Mouse (Mus musculus) heart, embryonic 13.5 days (tissue): ENCODE measurements around the gene Olfr1121. TPM values are rescaled to one million over a fixed set of nuclear protein-coding genes. Genes with fewer than 3 reads are reported as not detected.
"Not testable (repeated sequence)": the region's sequence is repeated elsewhere in the genome, so short reads cannot be mapped to it uniquely, and the experiment has no call there.

Experiments
- ATAC-seq: fragments of 200-750 bp; cut with Nextera tagmentation; 2 replicates; pipeline ENCODE4 v1.8.0; 2017; ENCODE audit warnings: moderate TSS enrichment; ENCODE audit not compliant: insufficient number of reproducible peaks, low FRiP score, low TSS enrichment; ENCODE audit errors: extremely low read depth
- H3K27ac ChIP-seq: fragments of 300-500 bp; sonication (generic); replicated peaks from 2 replicates; pipeline ENCODE4 v1.5.1; 2015; ENCODE audit warnings: moderate library complexity, mild to moderate bottlenecking, inconsistent platforms
- H3K27me3 ChIP-seq: fragments of 300-500 bp; sonication (generic); replicated peaks from 2 replicates; pipeline ENCODE4 v1.6.1; 2015; ENCODE audit warnings: mild to moderate bottlenecking, inconsistent platforms
- H3K36me3 ChIP-seq: fragments of 300-500 bp; sonication (generic); 2 replicates; pipeline ENCODE4 v1.6.1; 2015; ENCODE audit warnings: mild to moderate bottlenecking, inconsistent platforms
- H3K4me1 ChIP-seq: fragments of 300-500 bp; sonication (generic); 2 replicates; pipeline ENCODE4 v1.6.1; 2015; ENCODE audit warnings: inconsistent platforms
- H3K4me2 ChIP-seq: fragments of 300-500 bp; sonication (generic); 2 replicates; pipeline ENCODE4 v1.6.1; 2015; ENCODE audit warnings: inconsistent platforms, mild to moderate bottlenecking, moderate library complexity
- H3K4me3 ChIP-seq: fragments of 300-500 bp; sonication (generic); 2 replicates; pipeline ENCODE4 v1.5.1; 2015; ENCODE audit warnings: moderate library complexity, mild to moderate bottlenecking, inconsistent platforms
- H3K9ac ChIP-seq: fragments of 300-500 bp; sonication (generic); 2 replicates; pipeline ENCODE4 v1.6.1; 2015; ENCODE audit warnings: inconsistent platforms, mild to moderate bottlenecking, moderate library complexity
- H3K9me3 ChIP-seq: fragments of 300-500 bp; sonication (generic); 2 replicates; pipeline ENCODE4 v1.6.1; 2016; ENCODE audit warnings: inconsistent platforms
- WGBS: fragments of 180-500 bp; shearing (Covaris S2); methylation state at CpG from one replicate; pipeline ENCODE4 v1.1.7; 2015; ENCODE audit warnings: mixed read lengths; 5-methylcytosine and 5-hydroxymethylcytosine counted together
- polyA plus RNA-seq: library from polyadenylated mRNA; unstranded; fragments of >200 nt; fragmentation: Nextera tagmentation; extraction: Ambion mirVana; gene quantifications from 2 replicates; pipeline ENCODE4 v1.2.1, GENCODE M21; 2015

The Olfr1121 gene
- polyA plus RNA-seq: not detected in 2 replicates

DNA sequence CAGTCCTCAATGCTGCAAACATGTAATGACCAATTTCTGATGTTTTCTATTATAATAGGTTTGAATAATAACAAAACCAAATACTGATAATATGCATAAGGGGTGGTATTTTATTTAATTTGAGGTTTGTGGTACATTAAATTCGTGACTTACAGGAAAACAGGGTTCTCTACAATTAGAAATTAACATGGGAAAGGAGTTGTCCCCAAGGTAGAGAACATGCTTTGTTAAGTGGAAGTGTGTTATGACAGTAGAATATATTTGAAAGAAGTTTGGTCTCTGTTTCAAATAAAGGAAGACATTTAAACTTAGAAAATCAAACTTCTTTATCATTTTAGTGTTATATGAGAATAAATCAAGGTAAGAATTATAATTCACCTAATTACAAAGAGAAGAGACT is at the start of gene Olfr1121:
TSS of gene Olfr1121 (plus strand) at position 301 of the 400 bp plus-strand sequence.
- no peaks in the 10 kb centered on the region for H3K36me3 ChIP-seq
- no peak within 1 kb of the TSS for H3K4me3 ChIP-seq
- 38% methylated on average over 1 of the region's 1 CpGs for WGBS
- H3K4me1 ChIP-seq: no peaks in the 10 kb centered on the region
- H3K4me2 ChIP-seq: no peak within 1 kb of the TSS
- H3K27ac ChIP-seq: no peak within 1 kb of the TSS
- ATAC-seq: no peak
- H3K9me3 ChIP-seq: no peaks in the 10 kb centered on the region
- H3K27me3 ChIP-seq: no peaks in the 10 kb centered on the region
- no peak within 1 kb of the TSS for H3K9ac ChIP-seq

DNA sequence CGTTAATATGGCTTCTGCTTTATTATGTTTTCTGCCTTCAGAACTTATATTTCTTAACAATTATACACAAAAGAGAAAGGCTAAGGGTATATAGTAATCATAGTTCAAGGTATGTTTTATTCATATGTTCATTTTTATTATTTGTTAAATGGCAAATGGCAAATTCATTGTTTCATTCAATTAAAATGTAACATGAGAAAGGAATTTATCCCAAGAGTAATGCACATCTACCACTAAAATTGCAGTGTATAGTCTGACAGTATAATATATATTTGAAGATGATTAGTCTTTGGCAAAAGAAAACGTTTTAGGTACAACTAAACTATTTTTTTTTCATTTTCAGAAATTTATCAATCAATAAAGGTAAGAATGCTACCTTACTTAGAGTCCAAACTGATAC is 15.2 kb upstream of the Olfr1121 start, which contains the start of gene Olfr1120:
TSS of gene Olfr1120 (plus strand) at position 301 of the 400 bp plus-strand sequence.
- no peak for ATAC-seq
- Histone ChIP-seq H3K9me3 (no peaks in the 10 kb centered on the region), H3K9ac (no peak within 1 kb of the TSS), H3K27ac (no peak within 1 kb of the TSS), H3K4me2 (no peak within 1 kb of the TSS), H3K4me1 (no peaks in the 10 kb centered on the region), H3K4me3 (no peak within 1 kb of the TSS), H3K36me3 (no peaks in the 10 kb centered on the region), H3K27me3 (no peaks in the 10 kb centered on the region)
- WGBS: 51% methylated on average over 2 of the region's 2 CpGs

DNA sequence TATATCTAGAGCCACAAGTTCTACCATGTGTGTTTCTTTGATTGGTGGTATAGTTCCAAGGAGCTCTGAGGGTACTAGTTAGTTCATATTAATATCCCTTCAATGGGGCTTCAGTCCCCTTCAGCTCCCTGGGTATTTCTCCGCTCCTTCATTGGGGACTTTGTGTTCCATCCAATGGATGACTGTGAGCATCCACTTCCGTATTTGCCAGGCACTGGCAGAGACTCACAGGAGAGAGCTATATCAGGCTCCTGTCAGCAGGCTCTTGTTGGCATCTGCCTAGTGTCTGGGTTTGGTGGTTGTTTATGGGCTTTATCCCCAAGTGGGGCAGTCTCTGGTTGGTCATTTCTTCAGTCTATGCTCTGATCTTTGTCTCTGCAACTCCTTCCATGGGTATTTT is 9.6 kb upstream of the Olfr1121 start:
- ATAC-seq, H3K27ac ChIP-seq, H3K4me1 ChIP-seq, H3K9me3 ChIP-seq, H3K9ac ChIP-seq, H3K4me3 ChIP-seq, H3K36me3 ChIP-seq, H3K4me2 ChIP-seq, H3K27me3 ChIP-seq: not testable (repeated sequence)
- WGBS: 79% methylated on average over 2 of the region's 2 CpGs

DNA sequence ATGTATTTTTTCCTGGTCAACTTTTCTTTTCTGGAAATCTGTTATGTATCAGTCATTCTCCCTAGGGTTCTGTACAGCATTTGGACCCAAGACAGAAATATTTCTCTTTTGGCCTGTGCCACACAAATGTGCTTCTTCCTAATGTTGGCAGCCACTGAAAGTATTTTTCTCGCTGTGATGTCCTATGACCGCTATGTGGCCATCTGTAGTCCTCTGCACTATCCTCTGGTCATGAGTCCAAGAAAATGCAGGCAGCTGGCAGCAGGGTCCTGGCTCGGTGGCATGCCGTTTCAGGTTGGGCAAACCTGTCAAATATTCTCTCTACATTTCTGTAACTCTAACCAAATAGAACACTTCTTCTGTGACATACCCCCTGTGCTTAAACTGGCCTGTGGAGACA is 2.0 kb downstream of the Olfr1121 start:
- Histone ChIP-seq H3K27me3 (no peaks in the 10 kb centered on the region), H3K36me3 (no peaks in the 10 kb centered on the region), H3K4me2 (no peak overlapping the region), H3K4me1 (no peaks in the 10 kb centered on the region), H3K27ac (no peak overlapping the region), H3K9ac (no peak overlapping the region), H3K9me3 (no peaks in the 10 kb centered on the region), H3K4me3 (no peak overlapping the region)
- WGBS: 87% methylated on average over 4 of the region's 4 CpGs
- ATAC-seq: no peak

DNA sequence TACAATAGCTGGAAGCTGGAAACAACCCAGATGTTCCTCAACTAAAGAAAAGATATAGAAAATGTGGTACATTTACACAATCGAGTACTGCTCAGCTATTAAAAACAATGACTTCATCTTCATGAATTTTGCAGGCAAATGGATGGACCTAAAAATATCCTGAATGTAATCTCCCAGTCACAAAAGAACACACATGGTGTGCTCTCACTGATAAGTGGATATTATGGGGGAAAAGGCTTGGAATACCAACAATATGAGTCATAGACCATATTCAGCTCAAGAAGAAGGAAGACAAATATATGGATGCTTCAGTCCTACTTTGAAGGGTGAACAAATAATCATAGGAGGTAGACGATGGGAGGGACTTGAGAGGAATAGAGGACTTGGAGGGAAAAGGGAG is 14.2 kb downstream of the Olfr1121 start:
- Histone ChIP-seq H3K4me2 (no peak overlapping the region), H3K9me3 (no peaks in the 10 kb centered on the region), H3K27me3 (no peaks in the 10 kb centered on the region), H3K27ac (0 out of 2 replicates have a peak overlapping the region, but pooled peaks have one; percentile 5), H3K4me3 (no peak overlapping the region), H3K9ac (no peak overlapping the region), H3K36me3 (no peaks in the 10 kb centered on the region), H3K4me1 (no peaks in the 10 kb centered on the region)
- no peak for ATAC-seq
- 35% methylated on average over 2 of the region's 2 CpGs for WGBS

DNA sequence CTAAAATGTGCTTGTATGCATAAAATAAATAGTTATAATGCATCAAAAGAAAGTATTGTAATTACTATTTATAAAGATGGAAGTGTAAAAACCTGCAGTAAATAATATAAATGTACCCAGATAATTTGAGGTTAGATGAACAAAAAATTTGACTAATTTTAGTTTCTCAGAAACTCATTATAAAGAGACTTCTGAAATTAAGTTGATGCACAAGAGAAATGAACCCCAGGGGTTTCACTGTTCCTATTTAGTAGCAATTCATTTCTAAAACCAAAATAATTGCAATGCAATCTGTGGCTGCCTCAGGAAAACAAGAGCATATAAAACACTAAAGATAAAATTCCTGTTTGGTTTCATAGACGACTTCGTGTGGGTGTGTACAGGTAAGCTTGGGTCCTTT is 15.9 kb downstream of the Olfr1121 start, which contains the start of gene Olfr1122:
TSS of gene Olfr1122 (plus strand) at position 301 of the 400 bp plus-strand sequence.
- Histone ChIP-seq H3K27ac (no peak within 1 kb of the TSS), H3K27me3 (no peaks in the 10 kb centered on the region)
- 80% methylated on average over 2 of the region's 2 CpGs for WGBS

DNA sequence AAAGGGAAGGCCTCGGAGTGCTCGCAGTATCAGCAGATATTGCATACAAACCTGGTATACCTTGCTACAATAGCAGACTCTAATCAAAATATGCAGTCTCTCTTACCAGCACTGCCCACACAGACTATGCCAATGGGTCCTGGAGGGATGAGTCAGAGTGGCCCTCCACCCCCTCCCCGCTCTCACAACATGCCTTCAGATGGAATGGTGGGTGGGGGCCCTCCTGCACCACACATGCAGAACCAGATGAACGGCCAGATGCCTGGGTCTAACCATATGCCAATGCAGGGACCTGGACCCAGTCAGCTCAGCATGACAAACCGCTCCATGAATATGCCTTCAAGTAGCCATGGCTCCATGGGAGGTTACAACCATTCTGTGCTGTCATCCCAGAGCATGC is 23.9 kb downstream of the Olfr1121 start:
- H3K27ac ChIP-seq, H3K4me1 ChIP-seq, H3K36me3 ChIP-seq, H3K9ac ChIP-seq, H3K4me3 ChIP-seq, H3K27me3 ChIP-seq, H3K9me3 ChIP-seq, ATAC-seq, H3K4me2 ChIP-seq: not testable (repeated sequence)
- WGBS: 80% methylated on average over 5 of the region's 5 CpGs

More for the DNA sequence above, 15.9 kb downstream of the Olfr1121 start, which contains the start of gene Olfr1122:
- Histone ChIP-seq H3K4me2 (no peak within 1 kb of the TSS), H3K36me3 (no peaks in the 10 kb centered on the region), H3K4me1 (no peaks in the 10 kb centered on the region), H3K9ac (no peak within 1 kb of the TSS), H3K4me3 (no peak within 1 kb of the TSS), H3K9me3 (no peaks in the 10 kb centered on the region)
- ATAC-seq: no peak

DNA sequence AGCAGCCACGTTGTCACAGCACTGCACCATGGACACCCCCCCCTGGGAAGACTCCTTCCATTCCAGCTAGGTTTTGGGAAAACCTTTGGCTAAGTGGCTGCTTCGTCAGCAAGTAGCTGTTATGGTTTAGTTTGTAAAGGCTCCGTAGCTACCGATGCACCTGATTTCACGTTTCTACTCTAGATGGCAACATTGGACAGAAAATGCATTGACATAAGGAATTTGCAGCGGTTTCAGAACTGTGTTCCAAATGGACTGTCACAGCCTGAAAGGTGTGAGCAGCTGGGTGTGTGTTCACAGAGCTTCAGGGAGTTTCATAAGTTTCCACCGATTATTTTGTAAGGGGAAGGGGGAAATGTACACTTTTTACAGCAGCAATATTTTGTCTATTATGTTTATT is 25.0 kb downstream of the Olfr1121 start:
- H3K36me3 ChIP-seq, H3K9ac ChIP-seq, H3K9me3 ChIP-seq, H3K27ac ChIP-seq, H3K4me3 ChIP-seq, H3K4me2 ChIP-seq, ATAC-seq, H3K27me3 ChIP-seq, H3K4me1 ChIP-seq: not testable (repeated sequence)
- 69% methylated on average over 7 of the region's 7 CpGs for WGBS

DNA sequence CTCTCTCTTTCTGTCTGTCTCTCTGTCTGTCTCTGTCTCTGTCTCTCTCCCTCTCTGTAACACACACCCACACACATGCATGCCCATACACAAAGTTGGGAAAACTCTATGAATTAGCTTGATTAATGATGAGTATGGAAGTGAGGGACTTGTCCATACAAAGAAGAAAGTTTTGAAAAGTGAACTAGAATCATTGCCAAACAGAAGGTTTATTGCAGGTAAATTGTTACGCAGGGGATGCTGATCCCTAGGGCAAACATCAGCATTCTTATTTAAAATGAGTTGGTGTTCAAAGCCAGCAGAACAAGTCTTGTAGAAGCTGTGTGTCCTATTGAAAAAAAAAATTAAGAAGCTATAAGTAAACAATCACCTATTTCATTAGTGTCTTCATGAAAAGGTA is 46.6 kb downstream of the Olfr1121 start, which contains the start of gene Olfr1123:
TSS of gene Olfr1123 (plus strand) at position 301 of the 400 bp plus-strand sequence.
- no peaks in the 10 kb centered on the region for H3K27me3 ChIP-seq
- no peaks in the 10 kb centered on the region for H3K4me1 ChIP-seq
- no peaks in the 10 kb centered on the region for H3K36me3 ChIP-seq
- no peaks in the 10 kb centered on the region for H3K9me3 ChIP-seq
- H3K4me3 ChIP-seq: no peak within 1 kb of the TSS
- WGBS: 85% methylated on average over 1 of the region's 1 CpGs
- no peak for ATAC-seq
- no peak within 1 kb of the TSS for H3K4me2 ChIP-seq
- H3K9ac ChIP-seq: no peak within 1 kb of the TSS
- no peak within 1 kb of the TSS for H3K27ac ChIP-seq

Other genes with a start within 250 kb of the Olfr1121 start
- not detected in 2 replicates for gene Olfr1110, start 229.6 kb upstream of the Olfr1121 start, polyA plus RNA-seq
- gene Olfr1111, start 217.3 kb upstream of the Olfr1121 start, polyA plus RNA-seq: not detected in 2 replicates
- not detected in 2 replicates for gene Olfr1112, start 182.1 kb upstream of the Olfr1121 start, polyA plus RNA-seq
- not detected in 2 replicates for gene Olfr1113, start 160.9 kb upstream of the Olfr1121 start, polyA plus RNA-seq
- gene Olfr1115, start 121.9 kb upstream of the Olfr1121 start, polyA plus RNA-seq: not detected in 2 replicates
- not detected in 2 replicates for gene Olfr1116, start 102.4 kb upstream of the Olfr1121 start, polyA plus RNA-seq
- not detected in 2 replicates for gene Olfr1118, start 62.3 kb upstream of the Olfr1121 start, polyA plus RNA-seq
- not detected in 2 replicates for gene Olfr1120, start 15.1 kb upstream of the Olfr1121 start, polyA plus RNA-seq
- not detected in 2 replicates for gene Olfr1122, start 16.0 kb downstream of the Olfr1121 start, polyA plus RNA-seq
- not detected in 2 replicates for gene Olfr1123, start 46.7 kb downstream of the Olfr1121 start, polyA plus RNA-seq
- 0.05 and 0.08 TPM in 2 replicates for gene Olfr1124, start 60.4 kb downstream of the Olfr1121 start, polyA plus RNA-seq
- gene Olfr1126, start 84.1 kb downstream of the Olfr1121 start, polyA plus RNA-seq: not detected in 2 replicates
- not detected in 2 replicates for gene Pramel7, start 127.2 kb downstream of the Olfr1121 start, polyA plus RNA-seq
- gene Pramel6, start 136.7 kb downstream of the Olfr1121 start, polyA plus RNA-seq: not detected in 2 replicates
- not detected in 2 replicates for gene Olfr153, start 161.9 kb downstream of the Olfr1121 start, polyA plus RNA-seq
- not detected in 2 replicates for gene Olfr1128, start 175.6 kb downstream of the Olfr1121 start, polyA plus RNA-seq
- gene Olfr1129, start 204.0 kb downstream of the Olfr1121 start, polyA plus RNA-seq: not detected in 2 replicates
- gene Olfr1130, start 236.3 kb downstream of the Olfr1121 start, polyA plus RNA-seq: not detected in 2 replicates